Mouse (Mus musculus) adrenal gland, adult 2 months (tissue): ENCODE data around the gene Gm17535. TPM values are rescaled to one million over a fixed set of nuclear protein-coding genes. Genes with fewer than 3 reads are reported as not detected.
A peak's percentile ranks its signal among the peaks of the same experiment; 100 is the strongest.
"Not testable (repeated sequence)": the region's sequence is repeated elsewhere in the genome, so short reads cannot be mapped to it uniquely, and the experiment has no call there.

ENCODE experiments used
- DNase-seq: peaks from one replicate; pipeline ENCODE4 v3.0.0; 2021
- long read RNA-seq: library from polyadenylated mRNA; stranded (forward); transcript quantifications from one replicate; pipeline ENCODE4 v2.0.0, GENCODE M21; 2021
- polyA plus RNA-seq: library from polyadenylated mRNA; depleted of rRNA; stranded (reverse); fragments of >200 nt; gene quantifications from 2 replicates; pipeline ENCODE4 v1.2.3, GENCODE M21; 2012; rRNA removed
- total RNA-seq, 2 experiments: library from RNA; stranded (reverse); gene quantifications; 2 replicates each; pipeline ENCODE4 v1.2.3; 2021

Gene Gm17535
- total RNA-seq (not detected), polyA plus RNA-seq (not detected in 2 replicates)
- long read RNA-seq = 0 reads

DNA sequence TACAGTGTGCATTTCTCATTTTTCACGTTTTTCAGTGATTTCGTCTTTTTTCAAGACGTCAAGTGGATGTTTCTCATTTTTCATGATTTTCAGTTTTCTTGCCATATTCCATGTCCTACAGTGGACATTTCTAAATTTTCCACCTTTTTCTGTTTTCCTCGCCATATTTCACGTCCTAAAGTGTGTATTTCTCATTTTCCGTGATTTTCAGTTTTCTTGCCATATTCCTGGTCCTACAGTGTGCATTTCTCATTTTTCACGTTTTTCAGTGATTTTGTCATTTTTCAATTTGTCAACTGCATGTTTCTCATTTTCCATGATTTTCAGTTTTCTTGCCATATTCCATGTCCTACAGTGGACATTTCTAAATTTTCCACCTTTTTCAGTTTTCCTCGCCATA is at the start of gene Gm17535:
Gene Gm17535, plus strand, starts transcription at position 301 of the 400 bp plus-strand sequence.
- not testable (repeated sequence) for DNase-seq

DNA sequence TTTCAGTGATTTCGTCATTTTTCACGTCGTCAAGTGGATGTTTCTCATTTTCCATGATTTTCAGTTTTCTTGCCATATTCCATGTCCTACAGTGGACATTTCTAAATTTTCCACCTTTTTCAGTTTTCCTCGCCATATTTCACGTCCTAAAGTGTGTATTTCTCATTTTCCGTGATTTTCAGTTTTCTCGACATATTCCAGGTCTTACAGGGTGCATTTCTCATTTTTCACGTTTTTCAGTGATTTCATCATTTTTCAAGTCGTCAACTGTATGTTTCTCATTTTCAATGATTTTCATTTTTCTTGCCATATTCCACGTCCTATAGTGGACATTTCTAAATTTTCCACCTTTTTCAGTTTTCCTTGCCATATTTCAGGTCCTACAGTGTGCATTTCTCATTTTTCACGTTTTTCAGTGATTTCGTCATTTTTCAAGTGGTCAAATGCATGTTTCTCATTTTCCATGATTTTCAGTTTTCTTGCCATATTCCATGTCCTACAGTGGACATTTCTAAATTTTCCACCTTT is 33.9 kb upstream of the Gm17535 start, which contains the start of gene Gm10722:
Gene Gm10722, plus strand, starts transcription at position 478 of the 528 bp plus-strand sequence.
- peak; percentile 6 for DNase-seq

DNA sequence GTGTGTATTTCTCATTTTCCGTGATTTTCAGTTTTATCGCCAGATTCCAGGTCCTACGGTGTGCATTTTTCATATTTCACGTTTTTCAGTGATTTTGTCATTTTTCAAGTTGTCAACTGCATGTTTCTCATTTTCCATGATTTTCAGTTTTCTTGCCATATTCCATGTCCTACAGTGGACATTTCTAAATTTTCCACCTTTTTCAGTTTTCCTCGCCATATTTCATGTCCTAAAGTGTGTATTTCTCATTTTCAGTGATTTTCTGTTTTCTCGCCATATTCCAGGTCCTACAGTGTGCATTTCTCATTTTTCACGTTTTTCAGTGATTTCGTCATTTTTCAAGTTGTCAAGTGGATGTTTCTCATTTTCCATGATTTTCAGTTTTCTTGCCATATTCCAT is 33.4 kb upstream of the Gm17535 start:
- DNase-seq = not testable (repeated sequence)

DNA sequence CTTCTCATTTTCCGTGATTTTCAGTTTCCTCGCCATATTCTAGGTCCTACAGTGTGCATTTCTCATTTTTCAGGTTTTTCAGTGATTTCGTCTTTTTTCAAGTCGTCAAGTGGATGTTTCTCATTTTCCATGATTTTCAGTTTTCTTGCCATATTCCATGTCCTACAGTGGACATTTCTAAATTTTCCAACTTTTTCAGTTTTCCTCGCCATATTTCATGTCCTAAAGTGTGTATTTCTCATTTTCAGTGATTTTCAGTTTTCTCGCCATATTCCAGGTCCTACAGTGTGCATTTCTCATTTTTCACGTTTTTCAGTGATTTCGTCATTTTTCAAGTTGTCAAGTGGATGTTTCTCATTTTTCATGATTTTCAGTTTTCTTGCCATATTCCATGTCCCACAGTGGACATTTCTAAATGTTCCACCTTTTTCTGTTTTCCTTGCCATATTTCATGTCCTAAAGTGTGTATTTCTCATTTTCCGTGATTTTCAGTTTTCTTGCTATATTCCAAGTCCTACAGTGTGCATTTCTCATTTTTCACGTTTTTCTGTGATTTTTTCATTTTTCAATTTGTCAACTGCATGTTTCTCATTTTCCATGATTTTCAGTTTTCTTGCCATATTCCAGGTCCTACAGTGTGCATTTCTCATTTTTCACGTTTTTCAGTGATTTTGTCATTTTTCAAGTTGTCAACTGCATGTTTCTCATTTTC is 32.3 kb upstream of the Gm17535 start:
- peak; percentile 88 for DNase-seq

DNA sequence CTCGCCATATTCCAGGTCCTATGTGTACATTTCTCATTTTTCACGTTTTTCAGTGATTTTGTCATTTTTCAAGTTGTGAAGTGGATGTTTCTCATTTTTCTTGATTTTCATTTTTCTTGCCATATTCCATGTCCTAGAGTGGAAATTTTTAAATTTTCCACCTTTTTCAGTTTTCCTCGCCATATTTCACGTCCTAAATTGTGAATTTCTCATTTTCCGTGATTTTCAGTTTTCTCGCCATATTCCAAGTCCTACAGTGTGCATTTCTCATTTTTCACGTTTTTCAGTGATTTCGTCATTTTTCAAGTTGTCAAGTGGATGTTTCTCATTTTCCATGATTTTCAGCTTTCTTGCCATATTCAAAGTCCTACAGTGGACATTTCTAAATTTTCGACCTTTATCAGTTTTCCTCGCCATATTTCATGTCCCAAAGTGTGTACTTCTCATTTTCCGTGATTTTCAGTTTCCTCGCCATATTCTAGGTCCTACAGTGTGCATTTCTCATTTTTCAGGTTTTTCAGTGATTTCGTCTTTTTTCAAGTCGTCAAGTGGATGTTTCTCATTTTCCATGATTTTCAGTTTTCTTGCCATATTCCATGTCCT is 31.5 kb upstream of the Gm17535 start, which contains the start of gene Gm11168:
Gene Gm11168, plus strand, starts transcription at position 553 of the 603 bp plus-strand sequence.
- not testable (repeated sequence) for DNase-seq

DNA sequence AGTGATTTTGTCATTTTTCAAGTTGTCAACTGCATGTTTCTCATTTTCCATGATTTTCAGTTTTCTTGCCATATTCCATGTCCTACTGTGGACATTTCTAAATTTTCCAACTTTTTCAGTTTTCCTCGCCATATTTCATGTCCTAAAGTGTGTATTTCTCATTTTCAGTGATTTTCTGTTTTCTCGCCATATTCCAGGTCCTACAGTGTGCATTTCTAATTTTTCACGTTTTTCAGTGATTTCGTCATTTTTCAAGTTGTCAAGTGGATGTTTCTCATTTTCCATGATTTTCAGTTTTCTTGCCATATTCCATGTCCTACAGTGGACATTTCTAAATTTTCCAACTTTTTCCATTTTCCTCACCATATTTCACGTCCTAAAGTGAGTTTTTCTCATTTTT is 28.2 kb upstream of the Gm17535 start:
- DNase-seq = not testable (repeated sequence)

DNA sequence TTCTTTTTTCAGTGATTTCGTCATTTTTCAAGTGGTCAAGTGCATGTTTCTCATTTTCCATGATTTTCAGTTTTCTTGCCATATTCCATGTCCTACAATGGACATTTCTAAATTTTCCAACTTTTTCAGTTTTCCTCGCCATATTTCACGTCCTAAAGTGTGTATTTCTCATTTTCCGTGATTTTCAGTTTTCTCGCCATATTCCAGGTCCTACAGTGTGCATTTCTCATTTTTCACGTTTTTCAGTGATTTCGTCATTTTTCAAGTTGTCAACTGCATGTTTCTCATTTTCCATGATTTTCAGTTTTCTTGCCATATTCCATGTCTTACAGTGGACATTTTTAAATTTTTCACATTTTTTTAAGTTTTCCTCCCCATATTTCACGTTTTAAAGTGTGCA is 27.8 kb upstream of the Gm17535 start:
- peak; percentile 82 for DNase-seq

DNA sequence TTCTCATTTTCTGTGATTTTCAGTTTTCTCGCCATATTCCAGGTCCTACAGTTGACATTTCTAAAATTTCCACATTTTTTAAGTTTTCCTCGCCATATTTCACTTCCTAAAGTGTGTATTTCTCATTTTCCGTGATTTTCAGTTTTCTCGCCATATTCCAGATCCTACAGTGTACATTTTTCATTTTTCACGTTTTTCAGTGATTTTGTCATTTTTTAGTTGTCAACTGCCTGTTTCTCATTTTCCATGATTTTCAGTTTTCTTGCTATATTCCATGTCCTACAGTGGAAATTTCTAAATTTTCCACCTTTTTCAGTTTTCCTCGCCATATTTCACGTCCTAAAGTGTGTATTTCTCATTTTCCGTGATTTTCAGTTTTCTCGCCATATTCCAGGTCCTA is 27.1 kb upstream of the Gm17535 start:
- not testable (repeated sequence) for DNase-seq

DNA sequence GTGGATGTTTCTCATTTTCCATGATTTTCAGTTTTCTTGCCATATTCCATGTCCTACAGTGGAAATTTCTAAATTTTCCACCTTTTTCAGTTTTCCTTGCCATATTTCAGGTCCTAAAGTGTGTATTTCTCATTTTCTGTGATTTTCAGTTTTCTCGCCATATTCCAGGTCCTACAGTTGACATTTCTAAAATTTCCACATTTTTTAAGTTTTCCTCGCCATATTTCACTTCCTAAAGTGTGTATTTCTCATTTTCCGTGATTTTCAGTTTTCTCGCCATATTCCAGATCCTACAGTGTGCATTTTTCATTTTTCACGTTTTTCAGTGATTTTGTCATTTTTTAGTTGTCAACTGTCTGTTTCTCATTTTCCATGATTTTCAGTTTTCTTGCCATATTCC is 25.1 kb upstream of the Gm17535 start:
- not testable (repeated sequence) for DNase-seq

DNA sequence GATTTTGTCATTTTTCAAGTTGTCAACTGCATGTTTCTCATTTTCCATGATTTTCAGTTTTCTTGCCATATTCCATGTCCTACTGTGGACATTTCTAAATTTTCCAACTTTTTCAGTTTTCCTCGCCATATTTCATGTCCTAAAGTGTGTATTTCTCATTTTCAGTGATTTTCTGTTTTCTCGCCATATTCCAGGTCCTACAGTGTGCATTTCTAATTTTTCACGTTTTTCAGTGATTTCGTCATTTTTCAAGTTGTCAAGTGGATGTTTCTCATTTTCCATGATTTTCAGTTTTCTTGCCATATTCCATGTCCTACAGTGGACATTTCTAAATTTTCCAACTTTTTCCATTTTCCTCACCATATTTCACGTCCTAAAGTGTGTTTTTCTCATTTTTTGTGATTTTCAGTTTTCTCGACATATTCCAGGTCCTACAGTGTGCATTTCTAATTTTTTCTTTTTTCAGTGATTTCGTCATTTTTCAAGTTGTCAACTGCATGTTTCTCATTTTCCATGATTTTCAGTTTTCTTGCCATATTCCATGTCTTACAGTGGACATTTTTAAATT is 22.3 kb upstream of the Gm17535 start:
- DNase-seq = not testable (repeated sequence)

DNA sequence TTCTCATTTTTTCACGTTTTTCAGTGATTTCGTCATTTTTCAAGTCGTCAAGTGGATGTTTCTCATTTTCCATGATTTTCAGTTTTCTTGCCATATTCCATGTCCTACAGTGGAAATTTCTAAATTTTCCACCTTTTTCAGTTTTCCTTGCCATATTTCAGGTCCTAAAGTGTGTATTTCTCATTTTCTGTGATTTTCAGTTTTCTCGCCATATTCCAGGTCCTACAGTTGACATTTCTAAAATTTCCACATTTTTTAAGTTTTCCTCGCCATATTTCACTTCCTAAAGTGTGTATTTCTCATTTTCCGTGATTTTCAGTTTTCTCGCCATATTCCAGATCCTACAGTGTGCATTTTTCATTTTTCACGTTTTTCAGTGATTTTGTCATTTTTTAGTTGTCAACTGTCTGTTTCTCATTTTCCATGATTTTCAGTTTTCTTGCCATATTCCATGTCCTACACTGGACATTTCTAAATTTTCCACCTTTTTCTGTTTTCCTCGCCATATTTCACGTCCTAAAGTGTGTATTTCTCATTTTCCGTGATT is 21.6 kb upstream of the Gm17535 start, which contains the start of gene Gm10721:
Gene Gm10721, plus strand, starts transcription at position 408 of the 547 bp plus-strand sequence.
- DNase-seq = not testable (repeated sequence)

DNA sequence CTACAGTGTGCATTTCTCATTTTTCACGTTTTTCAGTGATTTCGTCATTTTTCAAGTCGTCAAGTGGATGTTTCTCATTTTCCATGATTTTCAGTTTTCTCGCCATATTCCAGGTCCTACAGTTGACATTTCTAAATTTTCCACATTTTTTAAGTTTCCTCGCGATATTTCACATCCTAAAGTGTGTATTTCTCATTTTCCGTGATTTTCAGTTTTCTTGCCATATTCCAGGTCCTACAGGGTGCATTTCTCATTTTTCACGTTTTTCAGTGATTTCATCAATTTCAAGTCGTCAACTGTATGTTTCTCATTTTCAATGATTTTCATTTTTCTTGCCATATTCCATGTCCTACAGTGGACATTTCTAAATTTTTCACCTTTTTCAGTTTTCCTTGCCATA is 19.0 kb upstream of the Gm17535 start, which contains the start of gene Gm10720:
Gene Gm10720, plus strand, starts transcription at position 301 of the 400 bp plus-strand sequence.
- not testable (repeated sequence) for DNase-seq

DNA sequence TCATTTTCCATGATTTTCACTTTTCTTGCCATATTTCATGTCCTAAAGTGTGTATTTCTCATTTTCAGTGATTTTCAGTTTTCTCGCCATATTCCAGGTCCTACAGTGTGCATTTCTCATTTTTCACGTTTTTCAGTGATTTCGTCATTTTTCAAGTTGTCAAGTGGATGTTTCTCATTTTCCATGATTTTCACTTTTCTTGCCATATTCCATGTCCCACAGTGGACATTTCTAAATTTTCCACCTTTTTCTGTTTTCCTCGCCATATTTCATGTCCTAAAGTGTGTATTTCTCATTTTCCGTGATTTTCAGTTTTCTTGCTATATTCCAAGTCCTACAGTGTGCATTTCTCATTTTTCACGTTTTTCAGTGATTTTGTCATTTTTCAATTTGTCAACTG is 18.5 kb upstream of the Gm17535 start:
- not testable (repeated sequence) for DNase-seq

DNA sequence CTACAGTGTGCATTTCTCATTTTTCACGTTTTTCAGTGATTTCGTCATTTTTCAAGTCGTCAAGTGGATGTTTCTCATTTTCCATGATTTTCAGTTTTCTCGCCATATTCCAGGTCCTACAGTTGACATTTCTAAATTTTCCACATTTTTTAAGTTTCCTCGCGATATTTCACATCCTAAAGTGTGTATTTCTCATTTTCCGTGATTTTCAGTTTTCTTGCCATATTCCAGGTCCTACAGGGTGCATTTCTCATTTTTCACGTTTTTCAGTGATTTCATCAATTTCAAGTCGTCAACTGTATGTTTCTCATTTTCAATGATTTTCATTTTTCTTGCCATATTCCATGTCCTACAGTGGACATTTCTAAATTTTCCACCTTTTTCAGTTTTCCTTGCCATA is 17.3 kb upstream of the Gm17535 start, which contains the start of gene Gm10719:
Gene Gm10719, plus strand, starts transcription at position 301 of the 400 bp plus-strand sequence.
- DNase-seq = not testable (repeated sequence)

DNA sequence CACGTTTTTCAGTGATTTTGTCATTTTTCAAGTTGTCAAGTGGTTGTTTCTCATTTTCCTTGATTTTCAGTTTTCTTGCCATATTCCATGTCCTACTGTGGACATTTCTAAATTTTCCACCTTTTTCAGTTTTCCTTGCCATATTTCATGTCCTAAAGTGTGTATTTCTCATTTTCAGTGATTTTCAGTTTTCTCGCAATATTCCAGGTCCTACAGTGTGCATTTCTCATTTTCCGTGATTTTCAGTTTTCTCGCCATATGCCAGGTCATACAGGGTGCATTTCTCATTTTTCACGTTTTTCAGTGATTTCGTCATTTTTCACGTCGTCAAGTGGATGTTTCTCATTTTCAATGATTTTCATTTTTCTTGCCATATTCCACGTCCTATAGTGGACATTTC is 15.5 kb upstream of the Gm17535 start:
- not testable (repeated sequence) for DNase-seq

DNA sequence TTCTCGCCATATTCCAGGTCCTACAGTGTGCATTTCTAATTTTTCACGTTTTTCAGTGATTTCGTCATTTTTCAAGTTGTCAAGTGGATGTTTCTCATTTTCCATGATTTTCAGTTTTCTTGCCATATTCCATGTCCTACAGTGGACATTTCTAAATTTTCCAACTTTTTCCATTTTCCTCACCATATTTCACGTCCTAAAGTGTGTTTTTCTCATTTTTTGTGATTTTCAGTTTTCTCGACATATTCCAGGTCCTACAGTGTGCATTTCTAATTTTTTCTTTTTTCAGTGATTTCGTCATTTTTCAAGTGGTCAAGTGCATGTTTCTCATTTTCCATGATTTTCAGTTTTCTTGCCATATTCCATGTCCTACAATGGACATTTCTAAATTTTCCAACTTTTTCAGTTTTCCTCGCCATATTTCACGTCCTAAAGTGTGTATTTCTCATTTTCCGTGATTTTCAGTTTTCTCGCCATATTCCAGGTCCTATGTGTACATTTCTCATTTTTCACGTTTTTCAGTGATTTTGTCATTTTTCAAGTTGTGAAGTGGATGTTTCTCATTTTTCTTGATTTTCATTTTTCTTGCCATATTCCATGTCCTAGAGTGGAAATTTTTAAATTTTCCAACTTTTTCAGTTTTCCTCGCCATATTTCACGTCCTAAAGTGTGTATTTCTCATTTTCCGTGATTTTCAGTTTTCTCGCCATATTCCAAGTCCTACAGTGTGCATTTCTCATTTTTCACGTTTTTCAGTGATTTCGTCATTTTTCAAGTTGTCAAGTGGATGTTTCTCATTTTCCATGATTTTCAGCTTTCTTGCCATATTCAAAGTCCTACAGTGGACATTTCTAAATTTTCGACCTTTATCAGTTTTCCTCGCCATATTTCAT is 14.3 kb upstream of the Gm17535 start:
- DNase-seq = peak; percentile 15

DNA sequence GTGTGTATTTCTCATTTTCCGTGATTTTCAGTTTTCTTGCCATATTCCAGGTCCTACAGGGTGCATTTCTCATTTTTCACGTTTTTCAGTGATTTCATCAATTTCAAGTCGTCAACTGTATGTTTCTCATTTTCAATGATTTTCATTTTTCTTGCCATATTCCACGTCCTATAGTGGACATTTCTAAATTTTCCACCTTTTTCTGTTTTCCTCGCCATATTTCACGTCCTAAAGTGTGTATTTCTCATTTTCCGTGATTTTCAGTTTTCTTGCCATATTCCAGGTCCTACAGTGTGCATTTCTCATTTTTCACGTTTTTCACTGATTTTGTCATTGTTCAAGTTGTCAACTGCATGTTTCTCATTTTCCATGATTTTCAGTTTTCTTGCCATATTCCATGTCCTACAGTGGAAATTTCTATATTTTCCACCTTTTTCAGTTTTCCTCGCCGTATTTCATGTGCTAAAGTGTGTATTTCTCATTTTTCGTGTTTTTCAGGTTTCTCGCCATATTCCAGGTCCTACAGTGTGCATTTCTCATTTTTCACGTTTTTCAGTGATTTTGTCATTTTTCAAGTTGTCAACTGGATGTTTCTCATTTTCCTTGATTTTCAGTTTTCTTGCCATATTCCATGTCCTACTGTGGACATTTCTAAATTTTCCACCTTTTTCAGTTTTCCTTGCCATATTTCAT is 11.9 kb upstream of the Gm17535 start:
- DNase-seq = peak; percentile 34

DNA sequence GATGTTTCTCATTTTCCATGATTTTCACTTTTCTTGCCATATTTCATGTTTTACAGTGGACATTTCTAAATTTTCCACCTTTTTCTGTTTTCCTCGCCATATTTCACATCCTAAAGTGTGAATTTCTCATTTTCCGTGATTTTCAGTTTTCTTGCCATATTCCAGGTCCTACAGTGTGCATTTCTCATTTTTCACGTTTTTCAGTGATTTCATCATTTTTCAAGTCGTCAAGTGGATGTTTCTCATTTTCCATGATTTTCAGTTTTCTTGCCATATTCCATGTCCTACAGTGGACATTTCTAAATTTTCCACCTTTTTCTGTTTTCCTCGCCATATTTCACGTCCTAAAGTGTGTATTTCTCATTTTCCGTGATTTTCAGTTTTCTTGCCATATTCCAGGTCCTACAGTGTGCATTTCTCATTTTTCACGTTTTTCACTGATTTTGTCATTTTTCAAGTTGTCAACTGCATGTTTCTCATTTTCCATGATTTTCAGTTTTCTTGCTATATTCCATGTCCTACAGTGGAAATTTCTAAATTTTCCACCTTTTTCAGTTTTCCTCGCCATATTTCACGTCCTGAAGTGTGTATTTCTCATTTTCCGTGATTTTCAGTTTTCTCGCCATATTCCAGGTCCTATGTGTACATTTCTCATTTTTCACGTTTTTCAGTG is 11.0 kb upstream of the Gm17535 start, which contains the start of gene Gm10718:
Gene Gm10718, plus strand, starts transcription at position 236 of the 673 bp plus-strand sequence.
- not testable (repeated sequence) for DNase-seq

DNA sequence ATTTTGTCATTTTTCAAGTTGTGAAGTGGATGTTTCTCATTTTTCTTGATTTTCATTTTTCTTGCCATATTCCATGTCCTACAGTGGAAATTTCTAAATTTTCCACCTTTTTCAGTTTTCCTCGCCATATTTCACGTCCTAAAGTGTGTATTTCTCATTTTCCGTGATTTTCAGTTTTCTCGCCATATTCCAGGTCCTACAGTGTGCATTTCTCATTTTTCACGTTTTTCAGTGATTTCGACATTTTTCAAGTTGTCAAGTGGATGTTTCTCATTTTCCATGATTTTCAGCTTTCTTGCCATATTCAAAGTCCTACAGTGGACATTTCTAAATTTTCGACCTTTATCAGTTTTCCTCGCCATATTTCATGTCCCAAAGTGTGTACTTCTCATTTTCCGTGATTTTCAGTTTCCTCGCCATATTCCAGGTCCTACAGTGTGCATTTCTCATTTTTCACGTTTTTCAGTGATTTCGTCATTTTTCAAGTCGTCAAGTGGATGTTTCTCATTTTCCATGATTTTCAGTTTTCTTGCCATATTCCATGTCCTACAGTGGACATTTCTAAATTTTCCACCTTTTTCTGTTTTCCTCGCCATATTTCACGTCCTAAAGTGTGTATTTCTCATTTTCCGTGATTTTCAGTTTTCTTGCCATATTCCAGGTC is 10.3 kb upstream of the Gm17535 start:
- peak; percentile 58 for DNase-seq
